Mouse (Mus musculus) G1E (cell line): ENCODE measurements at regions not wholly inside any gene's neighbourhood (a gene's known extent, or its start where the extent isn't known, plus 50 kb on each side); places are given as distances from the start of the nearest gene placed in this dataset.

Source experiments
- CTCF ChIP-seq: IDR thresholded peaks from 2 replicates; pipeline ENCODE4 v1.5.1; 2012; ENCODE audit warnings: low read depth, low read length, inconsistent platforms, mixed read lengths
- GATA1 ChIP-seq: IDR thresholded peaks from 2 replicates; pipeline ENCODE4 v1.6.1; 2012; ENCODE audit warnings: borderline replicate concordance, low read length, inconsistent platforms, mixed read lengths
- POLR2AphosphoS5 ChIP-seq: IDR thresholded peaks from 2 replicates; pipeline ENCODE4 v1.6.1; 2012; ENCODE audit warnings: low read depth, low read length, inconsistent platforms; ENCODE audit not compliant: insufficient replicate concordance

- TF ChIP-seq CTCF (no peak), GATA1 (no peak), POLR2AphosphoS5 (no peak)
These were observed 53.8 kb upstream of the Tmem92 start for GRCm38 (mm10) chr11:94836347-94836746.
